Mouse (Mus musculus) left cerebral cortex, adult 8-10 months (tissue): ENCODE results near the gene Nrg3. TPM values are rescaled to one million over a fixed set of nuclear protein-coding genes. Genes with fewer than 3 reads are reported as not detected.

Experiments used
- DNase-seq, 2 experiments: peaks; one replicate each; pipeline ENCODE4 v3.0.0; 2022; ENCODE audit warnings: low spot score in 2 of 2
- microRNA-seq, 2 experiments: library from miRNA; unstranded; fragments of <30 nt; microRNA quantifications; one replicate each; pipeline ENCODE4 v1.2.0; 2022
- total RNA-seq, 4 experiments: library from RNA; stranded (reverse); gene quantifications; 2 replicates each; pipeline ENCODE4 v1.2.4; 2022

Nrg3 gene
- total RNA-seq, 4 experiments from 2014 or later = 55.7 to 67.4 (median 61.4) TPM

GRCm38 (mm10) chr14:38320619-38321340 lies 1152.1 kb downstream of the Nrg3 start:
- no peak for DNase-seq

Small RNAs within 50 kb of the gene (microRNA-seq; reads per million reads assigned to microRNA genes)
- 0 reads per million in 2 experiments for gene Gm27332
